Mouse (Mus musculus): ENCODE data around the gene Cox19. TPM values are rescaled to one million over a fixed set of nuclear protein-coding genes. Genes with fewer than 3 reads are reported as not detected.

Cox19 gene
- polyA plus RNA-seq, 1 experiment from 2014 or later = 91.8 TPM

DNA sequence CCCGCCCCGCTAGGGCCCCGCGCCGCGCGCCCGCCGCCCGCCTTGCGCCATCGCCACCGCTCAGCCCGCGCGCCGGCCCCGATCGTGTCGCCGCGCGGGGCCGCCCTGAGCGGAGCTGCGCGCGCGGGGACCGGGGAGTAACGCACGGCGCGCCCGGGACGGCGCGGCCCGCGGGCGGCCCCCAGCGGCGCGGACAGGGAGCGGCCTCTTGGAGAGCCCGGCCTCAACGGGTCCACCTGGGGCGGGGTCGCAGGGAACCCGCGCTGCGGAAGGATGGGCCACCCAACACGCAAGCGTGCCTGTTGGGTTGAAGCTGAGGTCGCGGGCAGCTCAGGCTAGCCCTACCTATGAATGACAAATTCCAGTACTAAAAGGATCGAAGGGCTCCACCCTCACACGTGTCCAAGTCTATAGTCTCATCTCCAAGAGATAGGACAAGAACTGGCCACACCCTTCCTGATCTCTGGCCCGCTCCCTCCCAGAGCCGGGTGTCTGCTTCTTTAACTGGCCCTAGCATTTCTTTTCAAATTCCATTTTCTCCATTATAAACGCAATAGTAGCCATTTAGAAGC, 25.7 kb downstream of the Cox19 start, which contains the start of gene Adap1:
Adap1 (minus strand) TSS at position 228 of the 572 bp plus-strand sequence.
- H3K4me3 ChIP-seq (ENCODE audit: control insufficient read depth in 1 of 2, insufficient read depth in 1 of 2, low read depth in 1 of 2, low read length in 2 of 2) = peak within 1 kb of the TSS; percentile 51 to 56
- WGBS = 3% methylated on average over 60 of the region's 61 CpGs
- H3K27me3 ChIP-seq (ENCODE audit: control insufficient read depth, insufficient read depth, low read length) = peaks cover 40% of the 10 kb centered on the region
- peak within 1 kb of the TSS; percentile 75 for H3K9ac ChIP-seq (ENCODE audit: low read length)
- no peaks in the 10 kb centered on the region for H3K9me3 ChIP-seq (ENCODE audit: control insufficient read depth, low read length)
- H3K36me3 ChIP-seq (ENCODE audit: control insufficient read depth, insufficient read depth, low read length) = no peaks in the 10 kb centered on the region
- peak within 1 kb of the TSS; percentile 98 for H3K4me2 ChIP-seq (ENCODE audit: low read length)
- peak; percentile 51; the same call in 1 of the 2 replicates for ATAC-seq (ENCODE audit: insufficient number of reproducible peaks, insufficient read depth, low FRiP score, low read depth)
- no peak within 1 kb of the TSS for H3K27ac ChIP-seq (replicated peaks in 1 of 2; ENCODE audit: control insufficient read depth in 1 of 2, insufficient read depth in 1 of 2, low read depth in 2 of 2, low read length in 2 of 2)
- H3K4me1 ChIP-seq (ENCODE audit: control insufficient read depth in 2 of 2, insufficient read depth in 2 of 2, low read length in 2 of 2) = peaks cover 7 to 16% of the 10 kb centered on the region in 2 experiments; a peak in 3 of 4 replicates

DNA sequence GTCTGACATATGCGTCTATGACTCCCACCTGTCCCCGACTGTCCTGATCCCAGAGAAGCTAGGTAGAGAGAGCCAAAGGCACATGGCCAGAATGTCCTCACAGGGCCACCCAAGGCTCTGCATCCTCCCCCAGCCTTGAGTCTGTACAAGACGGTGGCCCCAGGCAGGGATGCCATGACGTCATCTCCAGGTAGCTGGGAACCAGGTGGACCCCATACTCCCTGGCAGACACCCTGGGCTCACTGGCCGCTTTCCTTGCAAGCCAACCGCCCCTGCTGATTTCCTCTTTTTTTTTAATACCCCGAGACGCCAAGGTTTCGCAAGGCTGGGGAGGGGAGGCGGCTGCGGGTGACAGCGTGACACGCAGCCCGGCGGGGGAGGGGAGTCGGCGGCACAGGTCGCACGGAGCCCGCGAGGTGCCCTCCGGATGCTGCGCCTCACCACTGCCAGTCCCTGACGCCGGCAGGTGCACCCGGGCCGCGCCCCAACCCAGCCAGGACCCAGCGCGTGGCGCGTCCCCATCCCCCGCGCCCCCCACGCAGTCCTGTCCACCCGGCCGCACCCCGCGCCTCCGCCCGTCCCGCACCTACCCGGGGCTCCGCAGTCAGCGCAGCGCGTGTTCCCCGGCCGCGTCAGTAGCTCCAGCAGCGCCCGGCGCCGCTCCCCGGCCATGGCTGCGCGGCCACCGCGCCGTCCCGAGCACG, 26.4 kb downstream of the Cox19 start:
- H3K27me3 ChIP-seq (ENCODE audit: control insufficient read depth, insufficient read depth, low read length) = peaks cover 33% of the 10 kb centered on the region
- no peak overlapping the region for H3K27ac ChIP-seq (replicated peaks in 1 of 2; ENCODE audit: control insufficient read depth in 1 of 2, insufficient read depth in 1 of 2, low read depth in 2 of 2, low read length in 2 of 2)
- H3K4me2 ChIP-seq (ENCODE audit: low read length) = peak overlapping the region; percentile 98
- H3K4me3 ChIP-seq (ENCODE audit: control insufficient read depth in 1 of 2, insufficient read depth in 1 of 2, low read depth in 1 of 2, low read length in 2 of 2) = peak overlapping the region; percentile 51 to 56
- no peaks in the 10 kb centered on the region for H3K36me3 ChIP-seq (ENCODE audit: control insufficient read depth, insufficient read depth, low read length)
- peaks cover 7 to 16% of the 10 kb centered on the region in 2 experiments; a peak in 3 of 4 replicates for H3K4me1 ChIP-seq (ENCODE audit: control insufficient read depth in 2 of 2, insufficient read depth in 2 of 2, low read length in 2 of 2)
- no peak for ATAC-seq (ENCODE audit: insufficient number of reproducible peaks, insufficient read depth, low FRiP score, low read depth)
- H3K9ac ChIP-seq (ENCODE audit: low read length) = peak overlapping the region; percentile 75
- H3K9me3 ChIP-seq (ENCODE audit: control insufficient read depth, low read length) = no peaks in the 10 kb centered on the region
- 3% methylated on average over 51 of the region's 62 CpGs for WGBS

DNA sequence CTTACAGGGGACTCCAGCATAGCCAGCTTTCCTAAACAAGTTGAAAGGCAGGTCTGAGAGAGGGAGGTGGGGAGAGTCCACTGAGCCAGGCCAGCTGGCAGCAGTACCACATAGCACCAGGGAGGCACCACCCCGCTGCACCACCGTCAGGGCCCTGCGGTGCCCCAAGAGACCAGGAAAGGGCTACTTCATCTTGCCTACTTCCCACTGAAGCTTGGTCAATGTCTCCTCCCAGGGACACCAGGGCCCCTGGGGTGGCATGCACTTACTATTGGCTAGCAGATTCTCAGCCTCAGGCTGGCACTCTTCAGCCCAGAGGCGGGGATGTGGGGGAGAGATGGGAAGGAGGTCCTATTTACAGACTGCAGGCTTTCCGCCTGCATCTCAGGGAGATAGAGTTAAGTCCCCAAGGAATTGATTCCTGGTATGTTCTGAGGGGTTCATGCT, 27.1 kb downstream of the Cox19 start:
- H3K4me1 ChIP-seq (ENCODE audit: control insufficient read depth in 2 of 2, insufficient read depth in 2 of 2, low read length in 2 of 2) = peaks cover 7 to 16% of the 10 kb centered on the region in 2 experiments; a peak in 3 of 4 replicates
- peak overlapping the region; percentile 98; the same call in 1 of the 2 replicates for H3K4me2 ChIP-seq (ENCODE audit: low read length)
- no peak overlapping the region for H3K9ac ChIP-seq (ENCODE audit: low read length)
- H3K27me3 ChIP-seq (ENCODE audit: control insufficient read depth, insufficient read depth, low read length) = peaks cover 35% of the 10 kb centered on the region
- no peaks in the 10 kb centered on the region for H3K9me3 ChIP-seq (ENCODE audit: control insufficient read depth, low read length)
- WGBS = 69% methylated on average over 5 of the region's 5 CpGs
- H3K36me3 ChIP-seq (ENCODE audit: control insufficient read depth, insufficient read depth, low read length) = no peaks in the 10 kb centered on the region
- no peak overlapping the region for H3K27ac ChIP-seq (replicated peaks in 1 of 2; ENCODE audit: control insufficient read depth in 1 of 2, insufficient read depth in 1 of 2, low read depth in 2 of 2, low read length in 2 of 2)
- peak overlapping the region in 1 of 2 experiments; percentile 56; a peak in 1 of 4 replicates for H3K4me3 ChIP-seq (ENCODE audit: control insufficient read depth in 1 of 2, insufficient read depth in 1 of 2, low read depth in 1 of 2, low read length in 2 of 2)
- no peak for ATAC-seq (ENCODE audit: insufficient number of reproducible peaks, insufficient read depth, low FRiP score, low read depth)

DNA sequence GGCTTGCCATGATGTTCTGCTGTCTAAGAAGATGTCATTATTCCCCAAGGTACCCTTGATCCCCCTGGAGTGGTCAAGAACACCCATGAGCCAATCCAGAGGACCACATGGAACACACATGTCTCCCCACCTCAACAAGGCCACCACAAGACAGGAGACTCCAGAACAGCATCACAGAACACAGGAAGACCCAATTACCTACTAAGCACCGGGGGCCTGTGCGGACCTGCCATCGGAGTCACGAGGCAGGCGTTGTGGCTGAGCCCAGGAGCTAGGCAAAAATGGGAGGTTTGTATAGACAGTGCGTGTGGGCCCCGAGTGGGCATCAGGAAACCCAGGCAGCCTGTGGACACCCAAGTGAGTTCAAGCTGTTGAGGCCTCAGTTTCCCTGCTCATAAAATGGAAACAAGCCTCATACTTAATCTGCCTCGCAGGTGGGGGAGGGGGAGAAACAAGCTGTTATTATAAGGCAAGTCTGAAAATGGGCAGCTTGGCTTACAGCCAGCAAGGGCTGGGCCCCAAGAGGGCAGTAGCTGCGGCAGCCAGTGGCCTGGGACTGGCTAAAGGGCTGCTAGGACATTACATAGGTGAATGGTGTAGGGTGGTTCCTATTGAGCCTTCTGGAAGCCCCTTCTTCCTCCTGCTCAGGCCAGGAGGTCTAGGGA, 27.8 kb downstream of the Cox19 start:
- no peak for ATAC-seq (ENCODE audit: insufficient number of reproducible peaks, insufficient read depth, low FRiP score, low read depth)
- H3K36me3 ChIP-seq (ENCODE audit: control insufficient read depth, insufficient read depth, low read length) = no peaks in the 10 kb centered on the region
- peak overlapping the region; percentile 98; the same call in 1 of the 2 replicates for H3K4me2 ChIP-seq (ENCODE audit: low read length)

DNA sequence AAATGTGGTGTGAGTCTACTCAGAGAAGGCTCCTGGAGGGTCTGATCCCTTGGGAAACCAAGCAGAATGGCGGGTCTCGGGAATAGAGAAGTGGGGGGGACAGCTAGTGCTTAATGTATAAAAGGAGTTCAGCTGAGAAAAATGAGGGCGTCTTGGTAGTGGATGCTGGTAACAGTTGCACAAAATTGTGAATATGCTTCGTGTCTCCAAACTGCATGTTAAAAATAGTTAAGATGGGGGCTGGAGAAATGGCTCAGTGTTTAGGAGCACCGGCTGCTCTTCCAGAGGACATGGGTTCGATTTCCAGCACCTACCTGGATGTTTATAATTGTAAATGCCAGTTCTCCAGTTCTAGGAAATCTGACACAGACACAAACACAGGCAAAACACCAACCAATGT, 29.9 kb downstream of the Cox19 start:
- Histone ChIP-seq H3K4me1 (ENCODE audit: control insufficient read depth in 2 of 2, insufficient read depth in 2 of 2, low read length in 2 of 2) (peaks cover 7 to 16% of the 10 kb centered on the region in 2 experiments; a peak in 3 of 4 replicates), H3K27me3 (ENCODE audit: control insufficient read depth, insufficient read depth, low read length) (peaks cover 32% of the 10 kb centered on the region)
- WGBS = 78% methylated on average over 6 of the region's 6 CpGs

More for the DNA sequence above, 27.8 kb downstream of the Cox19 start:
- H3K4me3 ChIP-seq (ENCODE audit: control insufficient read depth in 1 of 2, insufficient read depth in 1 of 2, low read depth in 1 of 2, low read length in 2 of 2) = no peak overlapping the region
- H3K27me3 ChIP-seq (ENCODE audit: control insufficient read depth, insufficient read depth, low read length) = peaks cover 35% of the 10 kb centered on the region
- 78% methylated on average over 9 of the region's 9 CpGs for WGBS
- H3K4me1 ChIP-seq (ENCODE audit: control insufficient read depth in 2 of 2, insufficient read depth in 2 of 2, low read length in 2 of 2) = peaks cover 7 to 16% of the 10 kb centered on the region in 2 experiments; a peak in 3 of 4 replicates
- H3K9ac ChIP-seq (ENCODE audit: low read length) = no peak overlapping the region
- no peaks in the 10 kb centered on the region for H3K9me3 ChIP-seq (ENCODE audit: control insufficient read depth, low read length)
- no peak overlapping the region for H3K27ac ChIP-seq (replicated peaks in 1 of 2; ENCODE audit: control insufficient read depth in 1 of 2, insufficient read depth in 1 of 2, low read depth in 2 of 2, low read length in 2 of 2)

DNA sequence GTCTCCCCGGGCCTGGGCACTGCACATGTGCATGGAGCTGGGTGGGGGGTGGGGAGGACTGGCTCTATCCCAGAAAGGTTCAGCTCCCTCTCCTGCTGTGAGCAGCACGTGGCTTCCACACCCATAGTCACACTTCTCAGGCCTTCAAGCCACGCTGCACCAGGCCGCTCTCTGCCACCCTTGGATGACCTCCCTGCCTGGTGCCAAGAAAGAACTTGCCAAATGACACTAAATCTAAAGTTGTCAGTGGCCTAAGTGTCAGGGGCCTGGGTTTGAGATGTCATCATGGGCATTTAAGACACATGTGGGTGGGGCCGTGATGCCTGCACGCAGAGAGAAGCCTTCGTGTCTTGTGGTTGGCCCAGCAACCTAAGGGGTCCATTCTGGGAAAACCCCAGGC, 30.8 kb downstream of the Cox19 start:
- Histone ChIP-seq H3K9ac (ENCODE audit: low read length) (no peak overlapping the region), H3K4me1 (ENCODE audit: control insufficient read depth in 2 of 2, insufficient read depth in 2 of 2, low read length in 2 of 2) (peaks cover 7 to 13% of the 10 kb centered on the region in 2 experiments; a peak in 3 of 4 replicates), H3K4me3 (ENCODE audit: control insufficient read depth in 1 of 2, insufficient read depth in 1 of 2, low read depth in 1 of 2, low read length in 2 of 2) (no peak overlapping the region), H3K27me3 (ENCODE audit: control insufficient read depth, insufficient read depth, low read length) (peaks cover 23% of the 10 kb centered on the region), H3K4me2 (ENCODE audit: low read length) (no peak overlapping the region), H3K9me3 (ENCODE audit: control insufficient read depth, low read length) (no peaks in the 10 kb centered on the region), H3K27ac (replicated peaks in 1 of 2; ENCODE audit: control insufficient read depth in 1 of 2, insufficient read depth in 1 of 2, low read depth in 2 of 2, low read length in 2 of 2) (no peak overlapping the region), H3K36me3 (ENCODE audit: control insufficient read depth, insufficient read depth, low read length) (no peaks in the 10 kb centered on the region)
- 77% methylated on average over 7 of the region's 7 CpGs for WGBS
- no peak for ATAC-seq (ENCODE audit: insufficient number of reproducible peaks, insufficient read depth, low FRiP score, low read depth)

More for the DNA sequence above, 29.9 kb downstream of the Cox19 start:
- no peaks in the 10 kb centered on the region for H3K36me3 ChIP-seq (ENCODE audit: control insufficient read depth, insufficient read depth, low read length)
- H3K4me2 ChIP-seq (ENCODE audit: low read length) = no peak overlapping the region
- no peak overlapping the region for H3K27ac ChIP-seq (replicated peaks in 1 of 2; ENCODE audit: control insufficient read depth in 1 of 2, insufficient read depth in 1 of 2, low read depth in 2 of 2, low read length in 2 of 2)
- no peak overlapping the region for H3K9ac ChIP-seq (ENCODE audit: low read length)
- no peak for ATAC-seq (ENCODE audit: insufficient number of reproducible peaks, insufficient read depth, low FRiP score, low read depth)
- H3K9me3 ChIP-seq (ENCODE audit: control insufficient read depth, low read length) = no peaks in the 10 kb centered on the region
- no peak overlapping the region for H3K4me3 ChIP-seq (ENCODE audit: control insufficient read depth in 1 of 2, insufficient read depth in 1 of 2, low read depth in 1 of 2, low read length in 2 of 2)

DNA sequence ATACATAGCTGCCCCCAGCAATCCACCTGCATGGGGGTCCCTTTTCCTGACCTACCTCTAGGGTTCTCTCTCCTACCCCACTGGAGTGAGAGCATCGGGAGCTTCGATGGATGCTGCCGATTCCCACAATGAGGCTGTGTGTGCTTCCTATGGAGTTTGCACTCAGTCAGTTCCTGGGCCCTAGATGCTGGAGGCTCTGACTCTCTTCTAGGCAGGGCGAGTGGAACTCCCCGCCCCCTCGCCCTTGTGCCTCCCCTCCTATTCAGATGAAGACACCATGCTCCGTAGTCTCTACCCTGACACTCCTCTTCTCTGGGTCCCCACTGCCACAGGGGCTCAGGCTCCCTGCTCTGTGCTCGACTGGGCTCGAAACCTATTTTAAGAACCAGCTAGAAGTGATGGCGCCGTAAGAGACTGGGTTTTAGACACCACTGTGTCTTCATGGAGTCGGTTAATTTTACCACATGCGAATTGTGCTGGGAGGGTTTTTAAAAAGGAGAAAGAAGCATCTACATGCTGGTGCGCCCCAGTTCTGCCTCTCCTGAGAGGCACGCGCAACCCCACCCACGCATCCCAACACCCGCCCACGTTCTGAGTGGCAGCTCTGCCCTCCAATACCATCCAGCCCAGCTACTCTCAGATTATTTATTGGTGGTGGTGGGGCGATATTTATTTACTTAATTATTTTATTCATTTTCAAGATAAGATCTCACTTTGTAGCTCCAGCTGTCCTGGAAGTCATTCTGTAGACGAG, 33.3 kb downstream of the Cox19 start:
- H3K4me3 ChIP-seq (ENCODE audit: control insufficient read depth in 1 of 2, insufficient read depth in 1 of 2, low read depth in 1 of 2, low read length in 2 of 2) = no peak overlapping the region

More for the DNA sequence above, 33.3 kb downstream of the Cox19 start:
- Histone ChIP-seq H3K36me3 (ENCODE audit: control insufficient read depth, insufficient read depth, low read length) (no peaks in the 10 kb centered on the region), H3K27ac (replicated peaks in 1 of 2; ENCODE audit: control insufficient read depth in 1 of 2, insufficient read depth in 1 of 2, low read depth in 2 of 2, low read length in 2 of 2) (no peak overlapping the region), H3K9me3 (ENCODE audit: control insufficient read depth, low read length) (no peaks in the 10 kb centered on the region), H3K4me2 (ENCODE audit: low read length) (0 out of 2 replicates have a peak overlapping the region, but pooled peaks have one; percentile 11), H3K27me3 (ENCODE audit: control insufficient read depth, insufficient read depth, low read length) (peaks cover 3% of the 10 kb centered on the region; the same call in 1 of the 2 replicates), H3K9ac (ENCODE audit: low read length) (no peak overlapping the region), H3K4me1 (ENCODE audit: control insufficient read depth in 2 of 2, insufficient read depth in 2 of 2, low read length in 2 of 2) (no peaks in the 10 kb centered on the region)
- ATAC-seq (ENCODE audit: insufficient number of reproducible peaks, insufficient read depth, low FRiP score, low read depth) = no peak
- WGBS = 60% methylated on average over 21 of the region's 21 CpGs

Measured in heart, embryonic 14.5 days (tissue).